Mouse (Mus musculus): ENCODE measurements at regions not wholly inside any gene's neighbourhood (a gene's known extent, or its start where the extent isn't known, plus 50 kb on each side); places are given as distances from the start of the nearest gene placed in this dataset.

GRCm38 (mm10) chr17:4834065-4834464 lies 160.1 kb upstream of the Arid1b start:
- Histone ChIP-seq H3ac (ENCODE audit: control insufficient read depth, insufficient read length) (no peak overlapping the region), H3K4me2 (ENCODE audit: low read depth) (no peak overlapping the region), H3K36me3 (ENCODE audit: control insufficient read depth, insufficient read depth) (no peaks in the 10 kb centered on the region), H3K4me3 (no peak overlapping the region), H3K27me3 (ENCODE audit: control insufficient read depth, insufficient read depth, insufficient read length) (no peaks in the 10 kb centered on the region), H3K79me2 (ENCODE audit: control insufficient read depth, insufficient read depth) (no peaks in the 10 kb centered on the region)
- TF ChIP-seq POLR2AphosphoS2 (IDR thresholded peaks at IDR 0.05; ENCODE audit: insufficient read length, low read depth) (no peak), USF1 (IDR thresholded peaks at IDR 0.05; ENCODE audit: low read depth) (no peak), MAX (IDR thresholded peaks at IDR 0.05; ENCODE audit: low read depth) (no peak), TCF3 (IDR thresholded peaks at IDR 0.05; ENCODE audit: insufficient read length, low read depth) (no peak), REST (IDR thresholded peaks at IDR 0.05; ENCODE audit: insufficient read depth, insufficient read length) (no peak), POLR2A (IDR thresholded peaks at IDR 0.05; ENCODE audit: insufficient read length, low read depth) (no peak), MYOG (IDR thresholded peaks at IDR 0.05; ENCODE audit: control insufficient read depth in 1 of 3, insufficient read depth in 1 of 3, insufficient read length in 2 of 3, low read depth in 2 of 3) (no peak), SRF (IDR thresholded peaks at IDR 0.05; ENCODE audit: control insufficient read depth, insufficient read length, low read depth) (no peak), E2F4 (IDR thresholded peaks at IDR 0.05; ENCODE audit: insufficient read depth) (no peak), CEBPB (IDR thresholded peaks at IDR 0.05; ENCODE audit: insufficient read depth, poor library complexity, severe bottlenecking) (no peak), MYOD1 (IDR thresholded peaks at IDR 0.05; ENCODE audit: control insufficient read depth in 1 of 3, insufficient read length in 2 of 3, low read depth in 2 of 3) (no peak), TCF12 (IDR thresholded peaks at IDR 0.05; ENCODE audit: insufficient read depth, poor library complexity, severe bottlenecking) (no peak)

- no peaks in the 10 kb centered on the region for H3K36me3 ChIP-seq (ENCODE audit: control insufficient read depth, insufficient read depth)
- H3K27me3 ChIP-seq (ENCODE audit: control insufficient read depth, insufficient read depth, insufficient read length), result no peaks in the 10 kb centered on the region
- TF ChIP-seq SRF (IDR thresholded peaks at IDR 0.05; ENCODE audit: control insufficient read depth, insufficient read length, low read depth), result no peak
- TF ChIP-seq MYOD1 (IDR thresholded peaks at IDR 0.05; ENCODE audit: control insufficient read depth in 1 of 3, insufficient read length in 2 of 3, low read depth in 2 of 3), result no peak
- no peak for TF ChIP-seq REST (IDR thresholded peaks at IDR 0.05; ENCODE audit: insufficient read depth, insufficient read length)
- TF ChIP-seq TCF3 (IDR thresholded peaks at IDR 0.05; ENCODE audit: insufficient read length, low read depth), result no peak
- TF ChIP-seq POLR2AphosphoS2 (IDR thresholded peaks at IDR 0.05; ENCODE audit: insufficient read length, low read depth), result no peak
- TF ChIP-seq E2F4 (IDR thresholded peaks at IDR 0.05; ENCODE audit: insufficient read depth), result no peak
- TF ChIP-seq TCF12 (IDR thresholded peaks at IDR 0.05; ENCODE audit: insufficient read depth, poor library complexity, severe bottlenecking), result no peak
- TF ChIP-seq MAX (IDR thresholded peaks at IDR 0.05; ENCODE audit: low read depth), result no peak
- no peak for TF ChIP-seq CEBPB (IDR thresholded peaks at IDR 0.05; ENCODE audit: insufficient read depth, poor library complexity, severe bottlenecking)
- TF ChIP-seq POLR2A (IDR thresholded peaks at IDR 0.05; ENCODE audit: insufficient read length, low read depth), result no peak
These were observed 159.6 kb upstream of the Arid1b start for GRCm38 (mm10) chr17:4834571-4834970.

GRCm38 (mm10) chr17:4835065-4835705 lies 158.9 kb upstream of the Arid1b start:
- Histone ChIP-seq H3K36me3 (ENCODE audit: control insufficient read depth, insufficient read depth) (no peaks in the 10 kb centered on the region), H3K27me3 (ENCODE audit: control insufficient read depth, insufficient read depth, insufficient read length) (no peaks in the 10 kb centered on the region), H3K4me3 (no peak overlapping the region), H3ac (ENCODE audit: control insufficient read depth, insufficient read length) (no peak overlapping the region), H3K79me2 (ENCODE audit: control insufficient read depth, insufficient read depth) (no peaks in the 10 kb centered on the region), H3K4me2 (ENCODE audit: low read depth) (no peak overlapping the region)
- TF ChIP-seq POLR2AphosphoS2 (IDR thresholded peaks at IDR 0.05; ENCODE audit: insufficient read length, low read depth), result no peak
- TF ChIP-seq POLR2A (IDR thresholded peaks at IDR 0.05; ENCODE audit: insufficient read length, low read depth), result no peak
- no peak for TF ChIP-seq TCF12 (IDR thresholded peaks at IDR 0.05; ENCODE audit: insufficient read depth, poor library complexity, severe bottlenecking)
- TF ChIP-seq USF1 (IDR thresholded peaks at IDR 0.05; ENCODE audit: low read depth), result no peak
- no peak for TF ChIP-seq MYOD1 (IDR thresholded peaks at IDR 0.05; ENCODE audit: control insufficient read depth in 1 of 3, insufficient read length in 2 of 3, low read depth in 2 of 3)
- TF ChIP-seq MYOG (IDR thresholded peaks at IDR 0.05; ENCODE audit: control insufficient read depth in 1 of 3, insufficient read depth in 1 of 3, insufficient read length in 2 of 3, low read depth in 2 of 3), result no peak
- TF ChIP-seq SRF (IDR thresholded peaks at IDR 0.05; ENCODE audit: control insufficient read depth, insufficient read length, low read depth), result no peak
- no peak for TF ChIP-seq MAX (IDR thresholded peaks at IDR 0.05; ENCODE audit: low read depth)
- TF ChIP-seq E2F4 (IDR thresholded peaks at IDR 0.05; ENCODE audit: insufficient read depth), result no peak

More at GRCm38 (mm10) chr17:4834571-4834970, 159.6 kb upstream of the Arid1b start:
- no peak overlapping the region for H3ac ChIP-seq (ENCODE audit: control insufficient read depth, insufficient read length)
- H3K79me2 ChIP-seq (ENCODE audit: control insufficient read depth, insufficient read depth), result no peaks in the 10 kb centered on the region
- no peak overlapping the region for H3K4me3 ChIP-seq
- no peak overlapping the region for H3K4me2 ChIP-seq (ENCODE audit: low read depth)

GRCm38 (mm10) chr17:4840123-4840522 lies 154.0 kb upstream of the Arid1b start:
- Histone ChIP-seq H3K79me2 (ENCODE audit: control insufficient read depth, insufficient read depth) (no peaks in the 10 kb centered on the region), H3K27me3 (ENCODE audit: control insufficient read depth, insufficient read depth, insufficient read length) (no peaks in the 10 kb centered on the region), H3ac (ENCODE audit: control insufficient read depth, insufficient read length) (no peak overlapping the region), H3K4me3 (no peak overlapping the region), H3K4me2 (ENCODE audit: low read depth) (no peak overlapping the region), H3K36me3 (ENCODE audit: control insufficient read depth, insufficient read depth) (no peaks in the 10 kb centered on the region)
- TF ChIP-seq MYOG (IDR thresholded peaks at IDR 0.05; ENCODE audit: control insufficient read depth in 1 of 3, insufficient read depth in 1 of 3, insufficient read length in 2 of 3, low read depth in 2 of 3) (no peak), USF1 (IDR thresholded peaks at IDR 0.05; ENCODE audit: low read depth) (no peak), TCF3 (IDR thresholded peaks at IDR 0.05; ENCODE audit: insufficient read length, low read depth) (no peak), SRF (IDR thresholded peaks at IDR 0.05; ENCODE audit: control insufficient read depth, insufficient read length, low read depth) (no peak), CEBPB (IDR thresholded peaks at IDR 0.05; ENCODE audit: insufficient read depth, poor library complexity, severe bottlenecking) (no peak), REST (IDR thresholded peaks at IDR 0.05; ENCODE audit: insufficient read depth, insufficient read length) (no peak), E2F4 (IDR thresholded peaks at IDR 0.05; ENCODE audit: insufficient read depth) (no peak), TCF12 (IDR thresholded peaks at IDR 0.05; ENCODE audit: insufficient read depth, poor library complexity, severe bottlenecking) (no peak), POLR2AphosphoS2 (IDR thresholded peaks at IDR 0.05; ENCODE audit: insufficient read length, low read depth) (no peak), POLR2A (IDR thresholded peaks at IDR 0.05; ENCODE audit: insufficient read length, low read depth) (no peak), MYOD1 (IDR thresholded peaks at IDR 0.05; ENCODE audit: control insufficient read depth in 1 of 3, insufficient read length in 2 of 3, low read depth in 2 of 3) (no peak), MAX (IDR thresholded peaks at IDR 0.05; ENCODE audit: low read depth) (no peak)
